Mouse (Mus musculus): Measurements from ENCODE around the gene Gramd4. TPM values are rescaled to one million over a fixed set of nuclear protein-coding genes. Genes with fewer than 3 reads are reported as not detected.
"Not testable (repeated sequence)": the region's sequence is repeated elsewhere in the genome, so short reads cannot be mapped to it uniquely, and the experiment has no call there.

The Gramd4 gene
- total and polyA plus RNA-seq, 3 experiments = 10.5 to 19.5 (median 13.8) TPM

DNA sequence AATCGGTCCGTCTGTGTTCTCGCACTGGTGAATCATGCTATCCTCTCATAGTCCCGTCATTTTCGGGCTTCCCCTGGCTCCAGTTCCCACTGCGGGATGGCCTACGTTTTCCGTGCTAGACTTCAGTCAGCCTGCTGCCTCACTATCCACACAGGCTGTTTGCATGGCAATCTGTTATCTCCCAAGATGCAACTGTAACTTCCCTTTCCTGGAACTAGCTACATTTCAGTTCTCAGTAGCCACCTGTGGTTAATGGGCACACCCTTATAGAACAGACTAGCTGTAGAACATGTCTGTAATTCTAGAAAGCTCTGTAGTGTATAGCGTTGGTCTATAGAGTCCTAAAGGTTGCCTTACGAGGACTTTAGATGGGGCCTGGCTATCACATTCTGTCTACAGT lies 6.3 kb upstream of the Gramd4 start:
- DNase-seq = no peak

DNA sequence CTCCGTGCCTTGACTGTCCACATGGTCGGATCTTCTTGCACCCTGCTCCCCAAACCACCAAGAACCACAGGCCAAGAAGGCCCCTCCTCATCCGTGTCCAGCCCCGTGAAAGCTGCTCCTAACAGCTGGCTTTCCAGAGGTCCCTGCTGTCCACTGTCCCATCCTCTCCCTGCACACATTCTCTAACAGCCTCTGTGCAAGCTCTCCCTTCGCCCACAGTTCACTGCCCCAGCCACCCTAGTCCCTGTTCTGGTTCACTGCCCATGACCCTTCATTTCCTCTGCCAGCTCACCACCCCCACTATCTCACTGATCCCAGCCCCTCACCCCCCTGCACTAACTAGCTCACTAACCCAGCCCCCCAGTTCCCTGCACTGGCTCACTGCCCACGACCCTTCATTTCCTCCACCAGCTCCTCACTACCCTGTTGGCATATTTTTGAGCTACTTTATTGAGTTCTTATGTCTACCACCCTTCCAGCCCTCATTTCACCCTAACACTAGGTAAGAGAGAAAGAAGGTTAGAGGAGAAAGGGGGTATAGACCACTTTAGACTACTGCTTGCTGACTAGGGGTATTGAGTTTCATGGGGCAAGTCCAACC lies 5.5 kb upstream of the Gramd4 start:
- DNase-seq = no peak

GRCm38 (mm10) chr15:86053890-86054536 lies 3.5 kb upstream of the Gramd4 start:
- peak; percentile 70 for DNase-seq

DNA sequence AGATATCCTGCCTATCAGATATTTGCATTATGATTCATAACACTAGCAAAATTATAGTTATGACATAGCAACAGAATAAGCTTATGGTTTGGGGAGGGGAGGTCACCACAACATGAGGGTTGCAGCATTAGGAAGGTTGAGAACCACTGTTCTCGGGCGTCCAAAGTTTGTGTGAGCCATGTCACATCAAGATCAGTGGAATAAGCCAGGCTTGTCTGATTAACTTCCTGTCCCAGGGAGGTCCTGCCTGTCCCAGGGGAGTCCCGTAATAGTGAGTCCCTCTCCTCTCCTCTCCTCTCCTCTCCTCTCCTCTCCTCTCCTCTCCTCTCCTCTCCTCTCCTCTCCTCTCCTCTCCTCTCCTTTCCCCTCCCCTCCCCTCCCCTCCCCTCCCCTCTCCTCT lies 2.6 kb upstream of the Gramd4 start:
- not testable (repeated sequence) for DNase-seq

GRCm38 (mm10) chr15:86056221-86056760 lies 1.2 kb upstream of the Gramd4 start:
- peak; percentile 36 for DNase-seq

DNA sequence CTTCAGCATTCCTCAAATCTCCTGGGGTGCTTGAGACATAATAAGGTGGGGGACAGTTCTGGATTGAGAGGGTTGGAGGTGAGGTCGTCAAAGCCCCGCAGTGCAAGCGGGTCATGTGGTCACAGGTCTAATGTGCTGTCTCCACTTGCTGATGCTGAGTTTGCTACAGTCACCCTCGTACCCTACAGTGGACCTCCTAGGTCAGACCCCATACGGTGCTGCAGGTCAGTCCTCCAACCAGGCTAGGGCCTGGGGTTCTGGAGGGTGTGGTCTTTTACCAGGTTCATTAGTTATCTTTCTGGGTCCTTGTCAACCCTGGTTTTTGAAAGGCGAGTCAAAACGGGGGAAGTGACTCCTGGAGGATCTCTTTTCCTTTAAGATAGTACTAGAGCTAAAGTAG lies 413 bp downstream of the Gramd4 start:
- no peak for DNase-seq

DNA sequence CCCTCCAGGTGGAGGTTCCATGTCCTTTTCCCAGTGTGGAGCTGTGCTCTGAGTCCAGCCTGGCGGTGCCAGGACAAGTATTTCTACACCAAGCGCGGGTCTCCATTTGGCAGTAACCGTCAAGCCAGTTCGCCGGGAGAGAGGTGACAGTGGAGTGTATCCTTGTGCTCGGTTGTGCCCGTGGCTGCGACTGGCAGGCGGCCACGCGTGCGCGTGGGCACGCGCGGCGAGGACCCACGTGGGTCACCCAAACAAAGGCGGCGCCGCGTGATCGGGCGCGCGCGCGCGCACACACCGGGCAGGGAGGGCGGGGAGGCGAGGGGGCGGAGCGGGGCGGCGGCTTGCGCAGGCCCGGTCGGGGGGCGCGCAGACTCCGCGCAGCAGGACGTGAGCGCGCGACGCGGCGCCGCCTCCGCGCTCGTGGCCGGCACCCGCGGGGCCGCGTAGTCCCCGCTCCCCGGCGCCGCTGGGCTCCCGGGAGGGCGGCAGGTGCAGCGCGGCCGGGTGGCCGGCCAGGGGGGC lies 960 bp downstream of the Gramd4 start:
- peak; percentile 93 for DNase-seq

- DNase-seq = peak; percentile 42
Measured at GRCm38 (mm10) chr15:86058931-86059834, 1.7 kb downstream of the Gramd4 start.

GRCm38 (mm10) chr15:86059835-86060380 lies 2.4 kb downstream of the Gramd4 start:
- no peak for DNase-seq

DNA sequence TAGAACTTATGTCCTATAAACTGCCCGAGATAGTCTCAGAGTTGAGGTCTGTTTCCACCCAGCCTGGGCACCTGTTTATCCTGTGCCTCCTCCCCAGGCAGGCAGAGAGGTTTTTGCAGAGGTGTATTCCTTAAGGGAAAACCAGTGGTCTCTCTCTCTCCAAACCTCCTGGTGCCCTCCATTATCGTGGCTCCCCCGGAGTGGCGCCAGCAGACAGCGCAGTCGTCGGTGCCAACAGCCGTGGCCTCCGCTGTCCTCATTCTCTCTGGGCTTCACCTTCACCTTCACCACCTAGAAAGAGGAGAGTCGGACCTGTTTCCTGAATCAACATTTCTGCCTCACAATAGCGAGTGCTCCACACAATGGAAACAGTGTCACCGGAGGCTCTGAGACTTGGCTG lies 3.1 kb downstream of the Gramd4 start:
- no peak for DNase-seq

GRCm38 (mm10) chr15:86061221-86061620 lies 3.7 kb downstream of the Gramd4 start:
- no peak for DNase-seq

GRCm38 (mm10) chr15:86061848-86062481 lies 4.5 kb downstream of the Gramd4 start:
- DNase-seq = no peak

DNA sequence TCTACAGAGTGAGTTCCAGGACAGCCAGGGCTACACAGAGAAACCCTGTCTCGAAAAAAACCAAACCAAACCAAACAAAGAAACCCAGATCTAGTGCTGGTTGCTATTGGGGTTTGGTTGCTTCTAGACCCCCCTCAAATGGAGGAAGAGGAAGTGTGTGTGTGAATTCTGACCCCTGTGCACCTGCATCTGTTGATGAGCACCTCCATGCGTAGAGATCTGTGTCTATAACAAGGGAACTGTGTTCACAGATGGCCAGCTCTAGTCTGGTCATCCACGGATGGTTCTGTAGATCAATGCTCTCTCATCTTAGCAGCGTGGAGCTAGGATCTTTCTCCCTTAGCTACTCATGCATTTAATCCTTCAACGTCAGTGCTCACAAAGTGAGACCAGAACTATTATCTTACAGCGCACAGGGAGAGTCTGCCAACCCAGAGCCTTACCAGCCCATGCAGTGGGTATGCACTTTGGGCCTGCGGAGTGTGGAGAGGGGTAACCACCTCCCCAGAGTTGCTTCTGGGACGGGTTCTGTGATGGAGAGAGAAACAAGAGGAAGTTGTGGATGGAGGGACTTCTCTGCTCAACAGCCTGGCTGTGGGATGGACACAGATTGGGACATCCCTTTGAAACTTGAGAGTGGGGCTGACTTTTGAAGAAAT lies 6.8 kb downstream of the Gramd4 start:
- no peak for DNase-seq

DNA sequence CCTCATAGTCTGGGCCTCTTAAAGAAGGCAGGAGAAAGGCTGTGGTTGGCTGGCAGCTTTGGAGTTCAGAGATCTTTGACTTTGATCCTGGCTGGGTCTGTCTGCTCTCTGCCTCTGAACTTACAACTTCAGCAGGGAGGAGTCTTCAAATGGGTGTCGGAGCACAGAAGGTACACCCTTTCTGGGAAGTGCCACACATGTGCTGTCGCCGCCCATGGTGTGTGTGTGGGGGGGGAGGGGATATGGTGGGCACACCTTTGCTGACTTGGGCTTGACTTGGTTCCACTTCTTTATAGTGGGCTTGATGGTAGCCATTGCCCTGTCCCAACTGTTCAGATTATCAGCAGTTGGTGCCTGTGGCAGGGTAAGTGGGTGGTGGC lies 7.3 kb downstream of the Gramd4 start:
- DNase-seq = no peak

DNA sequence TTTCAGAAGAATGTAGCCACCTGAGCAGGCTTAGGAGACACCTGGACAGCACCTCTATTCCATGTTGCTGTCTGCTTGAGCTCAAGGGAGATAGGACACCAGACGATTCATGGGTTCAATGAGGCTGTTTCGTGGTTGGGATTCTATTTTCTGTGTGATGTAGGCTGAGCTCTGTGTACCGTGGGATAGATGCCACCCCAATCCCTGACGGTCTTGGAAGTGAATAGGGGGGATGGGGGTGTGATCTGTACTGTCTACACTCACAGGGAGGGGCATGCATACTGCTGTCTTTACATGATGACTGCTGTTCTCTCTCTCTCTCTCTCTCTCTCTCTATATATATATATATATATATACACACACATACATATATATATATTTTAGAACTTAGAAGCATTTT lies 7.9 kb downstream of the Gramd4 start:
- DNase-seq = no peak

GRCm38 (mm10) chr15:86066836-86067580 lies 9.5 kb downstream of the Gramd4 start:
- no peak for DNase-seq

- DNase-seq = peak; percentile 27
Measured at GRCm38 (mm10) chr15:86067581-86067910, 10.1 kb downstream of the Gramd4 start.

DNA sequence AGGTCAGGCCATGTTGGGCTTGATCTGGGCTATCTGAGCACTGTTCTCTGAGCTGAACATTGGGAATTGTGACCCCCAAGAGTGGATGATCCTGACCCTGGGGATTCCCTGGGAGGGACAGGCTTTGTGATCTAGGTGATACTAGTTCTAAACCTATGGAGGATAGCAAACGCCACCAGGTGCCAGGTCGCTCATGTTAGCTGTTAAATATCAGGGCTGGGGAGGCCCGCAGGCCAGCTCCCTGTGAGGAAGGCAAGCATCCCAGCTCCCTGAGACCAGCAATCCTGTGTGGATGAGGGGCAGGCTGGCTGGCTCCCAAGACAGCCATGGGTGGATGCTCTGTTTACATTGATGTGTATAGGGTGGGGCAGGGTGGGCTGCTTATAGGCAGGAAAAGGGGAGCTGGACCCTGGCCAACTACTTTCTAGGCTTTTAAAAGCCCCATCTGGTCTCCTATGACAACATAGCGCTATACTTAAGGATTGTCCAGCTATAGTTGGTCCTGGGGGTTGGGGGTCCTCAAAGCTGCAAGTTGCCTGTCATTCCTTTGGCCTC lies 10.5 kb downstream of the Gramd4 start:
- DNase-seq = no peak

GRCm38 (mm10) chr15:86069011-86069791 lies 11.7 kb downstream of the Gramd4 start:
- no peak for DNase-seq

Data from adrenal gland, adult 2 months (tissue).